Mouse (Mus musculus): ENCODE data around the gene Spata2l. TPM values are rescaled to one million over a fixed set of nuclear protein-coding genes. Genes with fewer than 3 reads are reported as not detected.

Gene Spata2l
- 10 to 100 TPM; 11.6 to 15.1 TPM for polyA plus RNA-seq (2017; shearing (Covaris generic))

GRCm38 (mm10) chr8:123235520-123236497 lies at the start of gene Spata2l:
Spata2l (minus strand) TSS chr8:123236233.

GRCm38 (mm10) chr8:123254099-123254885 lies 18.3 kb upstream of the Spata2l start, which contains the start of the genes Zfp276 and Vps9d1:
Zfp276 (plus strand) TSS chr8:123254195.
Vps9d1 (minus strand) TSS chr8:123254348.

GRCm38 (mm10) chr8:123224278-123225266 lies 11.5 kb downstream of the Spata2l start, which contains the start of gene Cdk10:
Cdk10 (plus strand) TSS chr8:123224842.

GRCm38 (mm10) chr8:123212321-123213117 lies 23.5 kb downstream of the Spata2l start, which contains the start of the genes Chmp1a and Spata33:
Chmp1a (minus strand) TSS chr8:123212763.
Spata33 (plus strand) TSS chr8:123212832.

GRCm38 (mm10) chr8:123185566-123186409 lies 50.2 kb downstream of the Spata2l start, which contains the start of gene Dpep1:
Dpep1 (plus strand) TSS chr8:123186242.

Other genes starting within 250 kb of the Spata2l start
- gene Ankrd11, start 194.0 kb downstream of the Spata2l start, polyA plus RNA-seq (2017; shearing (Covaris generic)), result 100 to 1,000 TPM; 238 to 239 TPM
- gene Spg7, start 173.3 kb downstream of the Spata2l start, polyA plus RNA-seq (2017; shearing (Covaris generic)), result 10 to 100 TPM; 68.7 to 93.1 TPM
- 100 to 1,000 TPM; 658 to 852 TPM for gene Rpl13, start 133.9 kb downstream of the Spata2l start, polyA plus RNA-seq (2017; shearing (Covaris generic))
- 10 to 100 TPM in 1 of 2 experiments, 1 to 10 TPM in 1; 4.6 to 23.6 TPM for gene Cpne7, start 118.9 kb downstream of the Spata2l start, polyA plus RNA-seq (2017; shearing (Covaris generic))
- gene Sult5a1, start 77.9 kb downstream of the Spata2l start, polyA plus RNA-seq (2017; shearing (Covaris generic)), result 1 to 10 TPM in 1 of 2 experiments, under 1 TPM in 1; 0.19 to 3.3 TPM
- 1 to 10 TPM in 1 of 2 experiments, under 1 TPM in 1; 0.20 to 1.2 TPM for gene Dpep1, start 50.0 kb downstream of the Spata2l start, polyA plus RNA-seq (2017; shearing (Covaris generic))
- gene Chmp1a, start 23.5 kb downstream of the Spata2l start, polyA plus RNA-seq (2017; shearing (Covaris generic)), result 100 to 1,000 TPM; 175 to 188 TPM
- 1 to 10 TPM in 1 of 2 experiments, not detected in 1; 2.7 TPM for gene Spata33, start 23.4 kb downstream of the Spata2l start, polyA plus RNA-seq (2017; shearing (Covaris generic))
- 10 to 100 TPM; 20.7 to 36.0 TPM for gene Cdk10, start 11.4 kb downstream of the Spata2l start, polyA plus RNA-seq (2017; shearing (Covaris generic))
- gene Zfp276, start 18.0 kb upstream of the Spata2l start, polyA plus RNA-seq (2017; shearing (Covaris generic)), result 10 to 100 TPM; 36.0 to 52.2 TPM
- 10 to 100 TPM; 26.5 to 35.1 TPM for gene Vps9d1, start 18.1 kb upstream of the Spata2l start, polyA plus RNA-seq (2017; shearing (Covaris generic))
- 10 to 100 TPM in 1 of 2 experiments, 1 to 10 TPM in 1; 7.3 to 13.6 TPM for gene Fanca, start 82.3 kb upstream of the Spata2l start, polyA plus RNA-seq (2017; shearing (Covaris generic))
- under 1 TPM in 1 of 2 experiments, not detected in 1; 0.12 TPM for gene Spire2, start 96.5 kb upstream of the Spata2l start, polyA plus RNA-seq (2017; shearing (Covaris generic))
- gene Tcf25, start 137.5 kb upstream of the Spata2l start, polyA plus RNA-seq (2017; shearing (Covaris generic)), result 100 to 1,000 TPM; 239 to 260 TPM
- 1 to 10 TPM in 1 of 2 experiments, under 1 TPM in 1; 0.23 to 3.6 TPM for gene Mc1r, start 170.9 kb upstream of the Spata2l start, polyA plus RNA-seq (2017; shearing (Covaris generic))
- 1 to 10 TPM in 1 of 2 experiments, under 1 TPM in 1; 0.36 to 1.8 TPM for gene Tubb3, start 175.2 kb upstream of the Spata2l start, polyA plus RNA-seq (2017; shearing (Covaris generic))
- gene Def8, start 187.3 kb upstream of the Spata2l start, polyA plus RNA-seq (2017; shearing (Covaris generic)), result 10 to 100 TPM; 12.2 to 14.4 TPM
- 10 to 100 TPM; 59.4 to 71.1 TPM for gene Afg3l1, start 241.7 kb upstream of the Spata2l start, polyA plus RNA-seq (2017; shearing (Covaris generic))

Measured in inflammation-experienced regulatory T-cells (primary cell).